Mouse (Mus musculus): ENCODE data around the gene Mkrn2. TPM values are rescaled to one million over a fixed set of nuclear protein-coding genes. Genes with fewer than 3 reads are reported as not detected.
A peak's percentile ranks its signal among the peaks of the same experiment; 100 is the strongest.
"Not testable (repeated sequence)": the region's sequence is repeated elsewhere in the genome, so short reads cannot be mapped to it uniquely, and the experiment has no call there.

Mkrn2 gene
- total RNA-seq, 2 experiments from 2014 or later, result 31.6 to 35.4 TPM

GRCm38 (mm10) chr6:115619818-115620217, 18.1 kb downstream of the Mkrn2 start:
- Histone ChIP-seq H3K27ac (peak overlapping the region; percentile 29; the same call in 1 of the 2 replicates), H3K4me3 (no peak overlapping the region)
- no peak for DNase-seq (ENCODE audit: low spot score in 2 of 2)
- no peak for TF ChIP-seq CTCF (conservative IDR thresholded peaks at IDR 0.05)

- Histone ChIP-seq H3K27ac (peak overlapping the region; percentile 7; the same call in 1 of the 2 replicates), H3K4me3 (no peak overlapping the region)
- TF ChIP-seq CTCF (conservative IDR thresholded peaks at IDR 0.05), result no peak
- no peak for DNase-seq (ENCODE audit: low spot score in 2 of 2)
Measured at GRCm38 (mm10) chr6:115620942-115621341, 19.2 kb downstream of the Mkrn2 start.

GRCm38 (mm10) chr6:115626121-115626520, 24.4 kb downstream of the Mkrn2 start:
- Histone ChIP-seq H3K27ac (no peak overlapping the region), H3K4me3 (no peak overlapping the region)
- DNase-seq (ENCODE audit: low spot score in 2 of 2), result no peak
- TF ChIP-seq CTCF (conservative IDR thresholded peaks at IDR 0.05), result no peak

GRCm38 (mm10) chr6:115631056-115631795, 29.5 kb downstream of the Mkrn2 start:
- H3K4me3 ChIP-seq, result no peak overlapping the region
- no peak overlapping the region for H3K27ac ChIP-seq
- TF ChIP-seq CTCF (conservative IDR thresholded peaks at IDR 0.05), result no peak
- DNase-seq (ENCODE audit: low spot score in 2 of 2), result no peak

- TF ChIP-seq CTCF (conservative IDR thresholded peaks at IDR 0.05), result no peak
- DNase-seq (ENCODE audit: low spot score in 2 of 2), result no peak
- H3K4me3 ChIP-seq, result no peak overlapping the region
- no peak overlapping the region for H3K27ac ChIP-seq
Measured at GRCm38 (mm10) chr6:115634015-115634414, 32.3 kb downstream of the Mkrn2 start.

- H3K4me3 ChIP-seq; H3K27ac ChIP-seq; DNase-seq (ENCODE audit: low spot score in 2 of 2): not testable (repeated sequence)
Measured at GRCm38 (mm10) chr6:115638188-115638587, 36.5 kb downstream of the Mkrn2 start.

- no peak overlapping the region for H3K27ac ChIP-seq
- TF ChIP-seq CTCF (conservative IDR thresholded peaks at IDR 0.05), result no peak
- DNase-seq (ENCODE audit: low spot score in 2 of 2), result no peak
- H3K4me3 ChIP-seq, result no peak overlapping the region
Measured at GRCm38 (mm10) chr6:115643315-115643714, 41.6 kb downstream of the Mkrn2 start.

- no peak for DNase-seq (ENCODE audit: low spot score in 2 of 2)
- no peak overlapping the region for H3K27ac ChIP-seq
- TF ChIP-seq CTCF (conservative IDR thresholded peaks at IDR 0.05), result no peak
- no peak overlapping the region for H3K4me3 ChIP-seq
Measured at GRCm38 (mm10) chr6:115649792-115650365, 48.2 kb downstream of the Mkrn2 start.

- no peak for DNase-seq (ENCODE audit: low spot score in 2 of 2)
- Histone ChIP-seq H3K27ac (no peak overlapping the region), H3K4me3 (no peak overlapping the region)
- TF ChIP-seq CTCF (conservative IDR thresholded peaks at IDR 0.05), result no peak
Measured at GRCm38 (mm10) chr6:115650476-115651427, 49.0 kb downstream of the Mkrn2 start.

GRCm38 (mm10) chr6:115651719-115652118, 50.0 kb downstream of the Mkrn2 start:
- no peak for TF ChIP-seq CTCF (conservative IDR thresholded peaks at IDR 0.05)
- no peak for DNase-seq (ENCODE audit: low spot score in 2 of 2)
- Histone ChIP-seq H3K4me3 (no peak overlapping the region), H3K27ac (no peak overlapping the region)

GRCm38 (mm10) chr6:115653939-115654338, 52.2 kb downstream of the Mkrn2 start:
- DNase-seq (ENCODE audit: low spot score in 2 of 2), result no peak
- Histone ChIP-seq H3K4me3 (no peak overlapping the region), H3K27ac (no peak overlapping the region)
- no peak for TF ChIP-seq CTCF (conservative IDR thresholded peaks at IDR 0.05)

- no peak for DNase-seq (ENCODE audit: low spot score in 2 of 2)
- Histone ChIP-seq H3K27ac (no peak overlapping the region), H3K4me3 (no peak overlapping the region)
- no peak for TF ChIP-seq CTCF (conservative IDR thresholded peaks at IDR 0.05)
Measured at GRCm38 (mm10) chr6:115658802-115659201, 57.1 kb downstream of the Mkrn2 start.

GRCm38 (mm10) chr6:115664268-115664667, 62.6 kb downstream of the Mkrn2 start:
- Histone ChIP-seq H3K4me3 (no peak overlapping the region), H3K27ac (no peak overlapping the region)
- no peak for DNase-seq (ENCODE audit: low spot score in 2 of 2)
- TF ChIP-seq CTCF (conservative IDR thresholded peaks at IDR 0.05), result no peak

Measured in layer of hippocampus, adult 2 months (tissue).